Mouse (Mus musculus) embryonic fibroblast, embryonic 13.5 days (primary cell): ENCODE data around the gene Ptn.

ENCODE experiments used
- CTCF ChIP-seq: IDR thresholded peaks from 2 replicates; pipeline ENCODE4 v1.5.1; 2011; ENCODE audit warnings: mild to moderate bottlenecking, control low read depth, low read length, moderate library complexity, borderline replicate concordance; ENCODE audit not compliant: insufficient read depth
- POLR2A ChIP-seq: IDR thresholded peaks from 2 replicates; pipeline ENCODE4 v1.6.1; 2011; ENCODE audit warnings: low read depth, mild to moderate bottlenecking, control low read depth, low read length, moderate library complexity

DNA sequence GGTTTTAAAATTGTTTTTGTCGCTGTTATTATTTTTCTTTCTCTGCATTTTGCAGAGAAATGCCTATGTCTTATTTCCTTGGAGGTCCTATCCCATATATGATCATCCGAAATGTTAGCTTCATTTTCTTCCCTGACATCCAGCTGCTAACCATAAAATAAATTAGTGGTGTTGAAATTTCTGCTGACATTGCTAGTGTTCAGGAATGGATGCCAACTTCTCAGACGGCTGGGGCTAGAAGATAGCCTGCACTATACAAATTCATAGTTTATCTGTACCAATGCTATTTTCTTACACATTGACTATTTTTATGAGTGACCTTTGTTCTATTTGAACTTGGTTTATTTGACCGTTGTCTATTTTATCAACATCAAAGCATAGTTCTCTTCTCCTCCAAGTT lies 20.8 kb downstream of the Ptn start:
- no peak for TF ChIP-seq CTCF
- TF ChIP-seq POLR2A, result no peak
